Mouse (Mus musculus): ENCODE results near the gene Ank2. TPM values are rescaled to one million over a fixed set of nuclear protein-coding genes. Genes with fewer than 3 reads are reported as not detected.
A peak's percentile ranks its signal among the peaks of the same experiment; 100 is the strongest.

Ank2 gene
- total RNA-seq, 2 experiments from 2014 or later: 38.6 to 42.5 TPM

- no peak for DNase-seq
Observed at GRCm38 (mm10) chr3:126976793-126977192, 522.4 kb downstream of the Ank2 start.

GRCm38 (mm10) chr3:126975409-126975808 lies 523.7 kb downstream of the Ank2 start:
- DNase-seq: no peak

GRCm38 (mm10) chr3:126973551-126973950 lies 525.6 kb downstream of the Ank2 start:
- DNase-seq: no peak

GRCm38 (mm10) chr3:126971531-126971930 lies 527.6 kb downstream of the Ank2 start:
- no peak for DNase-seq

GRCm38 (mm10) chr3:126968721-126969120 lies 530.4 kb downstream of the Ank2 start:
- DNase-seq: no peak

- no peak for DNase-seq
Observed at GRCm38 (mm10) chr3:126965767-126966166, 533.4 kb downstream of the Ank2 start.

- no peak for DNase-seq
Observed at GRCm38 (mm10) chr3:126962326-126962725, 536.8 kb downstream of the Ank2 start.

GRCm38 (mm10) chr3:126952698-126953097 lies 546.5 kb downstream of the Ank2 start:
- DNase-seq: no peak

- DNase-seq: no peak
Observed at GRCm38 (mm10) chr3:126946591-126946990, 552.6 kb downstream of the Ank2 start.

GRCm38 (mm10) chr3:126944838-126945237 lies 554.3 kb downstream of the Ank2 start:
- DNase-seq: no peak

- no peak for DNase-seq
Observed at GRCm38 (mm10) chr3:126944081-126944480, 555.1 kb downstream of the Ank2 start.

- DNase-seq: no peak
Observed at GRCm38 (mm10) chr3:126940452-126940851, 558.7 kb downstream of the Ank2 start.

- DNase-seq: peak in 1 of 2 experiments; percentile 27
Observed at GRCm38 (mm10) chr3:126931884-126932506, 567.2 kb downstream of the Ank2 start.

- no peak for DNase-seq
Observed at GRCm38 (mm10) chr3:126923575-126924382, 575.4 kb downstream of the Ank2 start.

GRCm38 (mm10) chr3:126921941-126922340 lies 577.2 kb downstream of the Ank2 start:
- no peak for DNase-seq

GRCm38 (mm10) chr3:126920296-126920695 lies 578.9 kb downstream of the Ank2 start:
- no peak for DNase-seq

GRCm38 (mm10) chr3:126918805-126919473 lies 580.2 kb downstream of the Ank2 start:
- DNase-seq: no peak

GRCm38 (mm10) chr3:126916381-126916780 lies 582.8 kb downstream of the Ank2 start:
- DNase-seq: no peak

- peak; percentile 28 to 55 for DNase-seq
Observed at GRCm38 (mm10) chr3:126903543-126903942, 595.6 kb downstream of the Ank2 start.

GRCm38 (mm10) chr3:126886644-126887043 lies 612.5 kb downstream of the Ank2 start:
- DNase-seq: no peak

GRCm38 (mm10) chr3:126886090-126886489 lies 613.1 kb downstream of the Ank2 start:
- DNase-seq: no peak

- DNase-seq: no peak
Observed at GRCm38 (mm10) chr3:126878233-126878632, 620.9 kb downstream of the Ank2 start.

All from adrenal gland, postnatal 36 days (tissue).